Mouse (Mus musculus) bone marrow macrophage, adult 2 months (primary cell): Measurements from ENCODE around the gene Pik3r2.

Experiments used
- CTCF ChIP-seq: IDR thresholded peaks from 2 replicates; pipeline ENCODE4 v1.5.1; 2012; ENCODE audit warnings: low read depth, mild to moderate bottlenecking, low read length, moderate library complexity
- POLR2A ChIP-seq: IDR thresholded peaks from 2 replicates; pipeline ENCODE4 v1.6.1; 2012; ENCODE audit warnings: mild to moderate bottlenecking, low read depth, low read length, borderline replicate concordance

DNA sequence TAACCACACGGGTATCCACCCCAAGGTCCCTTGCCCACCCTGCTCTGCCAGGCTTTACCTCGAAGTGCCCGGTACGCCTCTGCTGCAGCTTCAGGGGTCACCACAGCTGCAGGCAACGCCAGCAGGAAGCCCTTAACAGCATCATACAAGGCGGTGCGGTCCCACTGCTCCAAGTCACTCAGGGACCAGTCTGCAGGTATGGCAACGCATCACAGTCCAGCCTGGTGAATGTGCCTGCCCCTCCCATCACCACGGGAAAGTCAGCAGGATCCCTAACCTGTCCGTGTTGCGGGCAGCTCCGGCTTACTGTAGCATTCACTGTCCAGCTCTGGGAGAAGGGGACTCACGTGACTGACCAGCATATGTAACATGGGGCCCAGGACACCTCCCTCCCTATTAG is 4.4 kb downstream of the Pik3r2 start:
- TF ChIP-seq CTCF (no peak), POLR2A (no peak)
